Mouse (Mus musculus): ENCODE measurements around the gene Cyp4a12a.
"Not testable (repeated sequence)": the region's sequence is repeated elsewhere in the genome, so short reads cannot be mapped to it uniquely, and the experiment has no call there.

Gene Cyp4a12a

DNA sequence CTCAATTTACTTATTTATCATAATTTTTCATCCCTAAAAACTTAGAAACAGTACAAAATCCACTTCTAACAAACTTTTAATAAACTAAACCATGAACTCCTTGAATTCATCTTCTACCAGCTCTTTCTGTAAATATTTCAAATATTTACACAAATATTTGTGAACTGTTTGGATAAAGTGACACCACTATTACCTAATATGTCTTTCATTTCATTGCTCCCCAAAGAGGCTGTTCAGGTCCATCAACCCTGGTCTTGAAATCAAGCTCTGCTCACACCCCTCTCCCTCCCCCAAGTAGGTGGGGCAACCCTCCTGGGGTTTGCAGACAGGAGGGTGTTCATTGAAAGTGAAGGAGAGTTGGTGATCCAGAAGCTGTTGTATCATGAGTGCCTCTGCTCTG, at the start of gene Cyp4a12a:
TSS of gene Cyp4a12a (plus strand) at position 301 of the 400 bp plus-strand sequence.
- not testable (repeated sequence) for DNase-seq (ENCODE audit: low spot score)

DNA sequence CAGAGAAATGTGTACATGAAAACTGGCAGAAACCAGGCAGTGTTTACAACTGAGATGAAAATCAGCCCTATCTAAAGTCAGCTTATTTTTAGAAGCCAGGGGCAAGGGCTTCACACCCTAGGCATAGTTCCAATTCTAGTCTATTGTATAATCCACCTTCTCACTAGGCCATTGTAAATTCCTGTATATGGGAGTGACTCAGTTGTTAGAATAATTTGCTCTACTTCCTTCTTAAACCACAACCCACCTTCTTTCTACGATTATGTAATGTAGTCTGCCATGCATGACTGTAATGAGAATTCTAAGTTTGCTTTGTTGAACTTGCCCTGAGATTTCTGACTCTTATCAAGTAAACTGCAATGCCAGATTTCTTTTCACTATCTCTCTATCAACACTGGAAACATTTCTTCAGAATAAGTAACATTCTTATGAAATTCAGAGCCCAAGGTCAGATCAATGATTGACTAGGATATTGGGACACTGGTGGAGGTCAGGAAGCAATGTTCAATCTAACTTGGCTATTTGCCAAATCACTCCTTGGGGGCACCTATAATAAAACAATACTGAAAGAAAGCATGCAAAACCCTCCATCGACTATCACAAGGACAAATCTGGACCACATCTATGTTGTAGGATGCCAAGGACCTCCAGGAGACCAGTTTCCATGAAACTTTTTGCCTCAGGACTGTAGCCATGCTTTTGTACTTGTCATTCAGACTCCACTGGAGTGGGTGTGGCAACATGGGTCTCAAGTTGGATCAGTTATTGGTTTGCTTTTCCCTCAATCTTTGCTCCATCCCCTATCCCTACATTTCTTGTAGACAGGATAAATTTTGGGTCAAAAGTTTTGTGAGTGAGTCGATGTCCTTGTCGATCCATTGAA, 33.9 kb upstream of the Cyp4a12a start:
- not testable (repeated sequence) for DNase-seq (ENCODE audit: low spot score)

DNA sequence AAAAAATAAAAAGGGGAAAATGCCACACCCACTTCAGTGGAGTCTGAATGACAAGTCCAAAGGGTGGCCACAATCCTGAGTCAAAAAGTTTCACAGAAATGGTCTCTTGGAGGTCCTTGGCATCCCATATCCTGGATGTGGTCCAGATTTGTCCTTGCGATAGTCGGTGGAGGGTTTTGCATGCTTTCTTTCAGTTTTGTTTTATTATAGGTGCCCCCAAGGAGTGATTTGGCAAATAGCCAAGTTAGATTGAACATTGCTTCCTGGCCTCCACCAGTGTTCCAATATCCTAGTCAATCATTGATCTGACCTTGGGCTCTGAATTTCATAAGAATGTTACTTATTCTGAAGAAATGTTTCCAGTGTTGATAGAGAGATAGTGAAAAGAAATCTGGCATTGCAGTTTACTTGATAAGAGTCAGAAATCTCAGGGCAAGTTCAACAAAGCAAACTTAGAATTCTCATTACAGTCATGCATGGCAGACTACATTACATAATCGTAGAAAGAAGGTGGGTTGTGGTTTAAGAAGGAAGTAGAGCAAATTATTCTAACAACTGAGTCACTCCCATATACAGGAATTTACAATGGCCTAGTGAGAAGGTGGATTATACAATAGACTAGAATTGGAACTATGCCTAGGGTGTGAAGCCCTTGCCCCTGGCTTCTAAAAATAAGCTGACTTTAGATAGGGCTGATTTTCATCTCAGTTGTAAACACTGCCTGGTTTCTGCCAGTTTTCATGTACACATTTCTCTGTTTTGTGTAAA, 20.4 kb upstream of the Cyp4a12a start:
- not testable (repeated sequence) for DNase-seq (ENCODE audit: low spot score)

DNA sequence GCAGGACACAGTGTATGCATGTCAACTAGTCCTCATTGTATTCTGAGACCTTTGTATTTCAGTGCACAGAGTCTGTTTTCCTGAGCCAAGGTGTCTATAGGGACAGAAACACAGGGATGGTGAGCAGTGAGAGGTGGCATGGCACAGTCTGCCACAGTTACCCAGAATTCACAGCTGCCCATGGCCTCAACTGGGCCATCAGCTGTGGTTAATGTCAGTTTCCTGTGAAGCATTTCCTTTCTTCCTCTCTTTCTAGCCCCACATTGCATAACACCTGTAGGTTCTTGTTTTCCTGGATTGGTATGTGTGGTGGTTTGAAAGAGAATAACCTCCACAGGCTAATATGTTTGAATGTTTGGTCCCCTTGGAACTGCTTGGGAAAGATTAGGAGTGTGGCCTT, 18.5 kb upstream of the Cyp4a12a start:
- no peak for DNase-seq (ENCODE audit: low spot score)

DNA sequence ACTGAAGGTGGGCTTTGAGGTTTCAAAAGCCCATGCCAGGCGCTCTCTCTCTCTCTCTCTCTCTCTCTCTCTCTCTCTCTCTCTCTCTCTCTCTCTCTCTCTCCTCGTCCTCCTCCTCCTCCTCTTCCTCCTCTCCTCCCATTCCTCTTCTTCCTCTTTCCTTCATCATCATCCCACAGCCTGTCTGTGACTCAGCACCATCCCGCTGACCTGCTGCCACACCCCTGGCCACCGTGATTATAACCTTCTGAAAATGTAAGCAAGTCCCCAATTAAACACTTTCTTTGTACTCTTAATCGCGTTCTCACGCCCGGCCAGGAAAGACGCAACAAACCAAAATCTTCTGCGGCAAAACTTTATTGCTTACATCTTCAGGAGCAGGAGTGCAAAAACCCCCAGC, 18.1 kb upstream of the Cyp4a12a start:
- not testable (repeated sequence) for DNase-seq (ENCODE audit: low spot score)

DNA sequence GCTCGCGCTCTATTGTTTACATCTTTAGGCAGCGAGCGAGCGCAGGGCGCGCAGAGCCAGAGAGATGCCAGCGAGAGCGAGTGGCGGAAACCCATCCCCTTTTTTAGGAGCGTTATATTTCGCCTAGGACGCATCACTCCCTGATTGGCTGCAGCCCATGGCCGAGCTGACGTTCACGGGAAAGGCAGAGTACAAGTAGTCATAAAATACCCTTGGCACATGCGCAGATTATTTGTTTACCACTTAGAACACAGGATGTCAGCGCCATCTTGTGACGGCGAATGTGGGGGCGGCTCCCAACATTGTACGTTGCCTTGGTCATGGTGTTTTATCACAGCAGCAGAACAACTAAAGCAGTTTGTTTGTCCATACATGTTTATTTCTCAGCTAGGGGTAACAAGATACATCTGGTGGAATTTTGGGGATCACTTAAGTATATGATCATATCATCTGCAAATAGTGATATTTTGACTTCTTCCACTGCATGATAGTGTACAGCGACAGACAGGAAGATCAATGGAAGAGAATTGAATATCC, 17.5 kb upstream of the Cyp4a12a start:
- not testable (repeated sequence) for DNase-seq (ENCODE audit: low spot score)

DNA sequence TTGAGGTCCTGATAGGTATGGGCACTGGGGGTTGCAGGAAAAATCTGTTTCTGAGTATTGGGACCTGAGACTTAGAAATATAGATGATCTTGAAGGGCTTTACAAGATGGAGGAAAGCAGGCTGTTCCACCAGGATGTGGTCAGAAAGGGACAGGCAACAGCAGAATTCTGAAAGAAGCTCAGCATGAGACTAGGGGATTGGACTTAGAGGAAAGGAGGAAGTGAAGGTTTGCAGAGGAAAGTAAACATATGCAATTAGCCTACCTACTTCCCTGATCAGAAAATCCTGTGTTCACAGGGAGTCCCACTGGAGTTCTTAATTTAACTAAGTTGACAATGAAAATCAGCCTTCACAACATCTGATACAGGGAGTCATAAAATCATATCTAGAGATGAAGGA, 26.9 kb downstream of the Cyp4a12a start:
- DNase-seq (ENCODE audit: low spot score): not testable (repeated sequence)

DNA sequence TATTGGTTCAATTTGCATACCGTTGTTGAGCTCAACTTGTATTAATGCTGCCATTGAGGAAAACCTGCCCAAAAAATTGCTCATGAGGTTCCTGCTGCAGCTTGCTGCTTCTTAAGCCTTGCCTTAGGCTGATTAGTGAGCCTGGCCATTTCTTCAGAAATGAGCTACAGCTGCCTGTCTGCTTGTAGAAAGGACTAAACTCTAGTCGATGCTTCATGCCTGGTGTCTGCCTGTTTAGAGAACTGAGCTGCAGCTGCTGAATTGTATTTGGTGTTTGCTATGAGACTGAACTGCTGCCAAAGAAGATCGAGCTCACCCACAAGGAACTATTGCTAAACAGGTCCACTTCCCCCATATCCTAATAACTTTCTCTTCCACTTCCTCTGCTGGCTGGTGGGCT, 66.8 kb downstream of the Cyp4a12a start:
- DNase-seq (ENCODE audit: low spot score): not testable (repeated sequence)

DNA sequence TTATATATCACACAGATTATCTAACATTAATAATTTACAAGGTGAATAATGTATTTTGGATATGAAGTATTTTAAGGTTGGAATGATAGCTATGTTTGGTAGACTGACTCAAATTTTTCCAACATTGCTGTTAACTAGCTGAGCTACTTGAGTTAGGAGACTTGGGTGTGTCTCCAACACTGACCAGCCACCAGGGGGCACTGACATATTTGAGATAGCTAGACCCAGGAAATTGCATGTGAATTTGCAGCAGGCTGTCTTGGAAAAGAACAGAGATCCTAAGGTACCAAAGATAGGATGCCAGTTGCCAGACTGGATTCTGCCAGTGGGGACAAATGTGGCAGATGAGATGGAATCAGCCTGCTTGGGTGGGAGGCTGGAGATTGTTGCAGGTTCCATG, 69.2 kb downstream of the Cyp4a12a start:
- DNase-seq (ENCODE audit: low spot score): not testable (repeated sequence)

All from urinary bladder, postnatal 25 days (tissue).